Mouse (Mus musculus) MEL (cell line): ENCODE measurements around the gene Kng2.

Source experiments
- CTCF ChIP-seq, 3 experiments: IDR thresholded peaks in 2 of 3; conservative IDR thresholded peaks in 1 of 3; 2 replicates each; pipeline ENCODE4 v1.5.1; 2011 to 2012; ENCODE audit warnings: low read length in 3 of 3, low read depth in 2 of 3, mild to moderate bottlenecking in 2 of 3, improper control_type of control experiment in 1 of 3, inconsistent platforms in 1 of 3, mixed read lengths in 1 of 3, moderate library complexity in 1 of 3; ENCODE audit not compliant: control insufficient read depth in 1 of 3, insufficient read depth in 1 of 3, poor library complexity in 1 of 3, severe bottlenecking in 1 of 3
- EP300 ChIP-seq, 2 experiments: IDR thresholded peaks; 2 replicates each; pipeline ENCODE4 v1.6.1; 2011; ENCODE audit warnings: improper control_type of control experiment in 2 of 2, low read length in 2 of 2, low read depth in 1 of 2, mild to moderate bottlenecking in 1 of 2
- ETS1 ChIP-seq: IDR thresholded peaks from 2 replicates; pipeline ENCODE4 v1.6.1; 2012; ENCODE audit warnings: low read depth, mild to moderate bottlenecking, inconsistent platforms, low read length, improper control_type of control experiment, moderate library complexity
- KAT2A ChIP-seq: conservative IDR thresholded peaks from 2 replicates; pipeline ENCODE4 v1.6.1; 2012; ENCODE audit warnings: low read depth, low read length, improper control_type of control experiment, inconsistent platforms
- MEF2A ChIP-seq: IDR thresholded peaks from 2 replicates; pipeline ENCODE4 v1.6.1; 2014; ENCODE audit warnings: low read depth, mild to moderate bottlenecking, inconsistent platforms, low read length, improper control_type of control experiment; ENCODE audit not compliant: poor library complexity, insufficient replicate concordance, severe bottlenecking; ENCODE audit errors: extremely low read depth
- POLR2A ChIP-seq, 2 experiments: IDR thresholded peaks; 2 replicates each; pipeline ENCODE4 v1.6.1; 2011 to 2012; ENCODE audit warnings: low read length in 2 of 2, mild to moderate bottlenecking in 2 of 2, control low read depth in 1 of 2, improper control_type of control experiment in 1 of 2, low read depth in 1 of 2, moderate library complexity in 1 of 2; ENCODE audit not compliant: control insufficient read depth in 1 of 2, insufficient read depth in 1 of 2, poor library complexity in 1 of 2
- POLR2AphosphoS5 ChIP-seq: IDR thresholded peaks from 2 replicates; pipeline ENCODE4 v1.6.1; 2012; ENCODE audit warnings: low read depth, borderline replicate concordance, mild to moderate bottlenecking, inconsistent platforms, low read length, moderate library complexity, mixed read lengths
- RCOR1 ChIP-seq: IDR thresholded peaks from 2 replicates; pipeline ENCODE4 v1.6.1; 2012; ENCODE audit warnings: low read depth, mild to moderate bottlenecking, inconsistent platforms, low read length, improper control_type of control experiment
- USF1 ChIP-seq: IDR thresholded peaks from 2 replicates; pipeline ENCODE4 v1.6.1; 2014; ENCODE audit warnings: low read depth, mild to moderate bottlenecking, inconsistent platforms, low read length, improper control_type of control experiment, moderate library complexity

DNA sequence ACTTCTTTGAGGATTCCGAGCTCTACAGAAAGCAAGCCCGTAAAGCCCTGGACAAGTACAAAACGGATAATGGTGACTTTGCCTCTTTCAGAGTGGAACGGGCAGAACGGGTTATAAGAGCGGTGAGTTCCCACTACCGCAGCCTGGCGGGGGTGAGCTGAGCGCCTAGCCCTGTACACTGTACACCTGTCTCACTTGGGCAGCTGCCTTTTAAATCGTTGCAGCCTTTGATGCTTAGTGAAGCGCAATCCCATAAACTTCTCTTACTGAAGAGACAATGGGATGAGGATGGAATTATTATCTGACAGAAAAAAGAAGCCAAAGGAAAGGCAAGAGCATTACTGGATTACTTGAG is 73.2 kb downstream of the Kng2 start:
- TF ChIP-seq EP300 (IDR thresholded peaks at IDR 0.05; ENCODE audit: low read depth in 1 of 2, low read length in 2 of 2) = no peak
- TF ChIP-seq POLR2AphosphoS5 = no peak
- no peak for TF ChIP-seq USF1
- TF ChIP-seq CTCF (IDR thresholded peaks at IDR 0.05 in 2 of 3, conservative IDR thresholded peaks at IDR 0.05 in 1 of 3; ENCODE audit: control insufficient read depth in 1 of 3, insufficient read depth in 1 of 3, low read depth in 2 of 3, low read length in 3 of 3, poor library complexity in 1 of 3, severe bottlenecking in 1 of 3) = no peak
- no peak for TF ChIP-seq POLR2A (IDR thresholded peaks at IDR 0.05; ENCODE audit: control insufficient read depth in 1 of 2, insufficient read depth in 1 of 2, low read depth in 1 of 2, low read length in 2 of 2, poor library complexity in 1 of 2)
- no peak for TF ChIP-seq ETS1
- TF ChIP-seq RCOR1 = no peak
- TF ChIP-seq MEF2A = no peak
- no peak for TF ChIP-seq KAT2A
